ENCODE assay signal across 14 mouse cellular contexts in the genomic region with DNA sequence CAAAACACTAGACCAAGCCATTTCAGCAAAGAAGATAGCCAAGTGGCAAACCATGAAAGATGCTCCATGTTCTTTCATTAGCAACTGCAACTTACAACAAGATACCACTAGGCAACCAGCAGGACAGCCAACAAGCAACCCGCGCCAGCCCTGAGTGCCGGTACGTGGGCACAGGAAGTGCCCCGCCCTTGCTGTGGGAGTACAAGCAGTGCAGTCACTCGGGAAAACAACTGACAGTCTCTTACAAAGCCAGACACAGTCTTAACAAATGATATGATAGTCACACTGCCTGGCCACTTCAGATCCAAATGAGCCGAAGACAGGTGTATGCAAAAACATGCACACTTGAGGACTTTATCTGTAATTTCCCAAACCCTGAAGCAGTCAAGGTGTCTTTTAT. TPM values are rescaled to one million over a fixed set of nuclear protein-coding genes. Genes with fewer than 3 reads are reported as not detected.
A peak's percentile ranks its signal among the peaks of the same experiment; 100 is the strongest.
DNase-seq lines count a peak whose midpoint lies in the region; ATAC-seq and TF ChIP-seq lines count a peak whose summit lies in the region.
"Had no signal": no experiment of that assay in that cellular context is flagged by ENCODE, and none has a peak within 500 bp of the region (broad histone marks: within the 10 kb centered on the region; RNA-seq: fewer than 3 reads in every experiment).

No protein-coding gene starts in this region.

- no peak overlapping the region for H3ac ChIP-seq in myocyte (ENCODE audit: control insufficient read depth, insufficient read length)

- 43% methylated on average over 7 of the region's 7 CpGs for WGBS in liver, postnatal 0 days (ENCODE audit: insufficient replicate concordance)
- 34% methylated on average over 7 of the region's 7 CpGs for WGBS in liver, embryonic 12.5 days (ENCODE audit: insufficient replicate concordance)
- 90% methylated on average over 7 of the region's 7 CpGs for WGBS in hindbrain, embryonic 10.5 days
- 86% methylated on average over 7 of the region's 7 CpGs for WGBS in midbrain, embryonic 13.5 days
- 88% methylated on average over 7 of the region's 7 CpGs for whole genome bisulfite sequencing in hindbrain, embryonic 11.5 days

- no peak for TF ChIP-seq POLR2A in myocyte (IDR thresholded peaks at IDR 0.05; ENCODE audit: insufficient read length, low read depth)

- H3K36me3 ChIP-seq in liver, postnatal 0 days (replicated peaks; ENCODE audit: insufficient read depth, low read length): peaks cover 18% of the 10 kb centered on the region
- H3K36me3 ChIP-seq in liver, embryonic 12.5 days: peaks cover 36% of the 10 kb centered on the region
- H3K36me3 ChIP-seq in myocyte (ENCODE audit: control insufficient read depth, insufficient read depth): peaks cover 16% of the 10 kb centered on the region
- H3K36me3 ChIP-seq in hindbrain, embryonic 10.5 days: peaks cover 75% of the 10 kb centered on the region
- peaks cover 33% of the 10 kb centered on the region for H3K36me3 ChIP-seq in midbrain, embryonic 13.5 days
- 0 out of 2 replicates have a peak, but pooled peaks cover 4% of the 10 kb centered on the region for H3K36me3 ChIP-seq in hindbrain, embryonic 11.5 days (ENCODE audit: control insufficient read depth, insufficient read depth, low read length)

- H3K4me2 ChIP-seq in liver, postnatal 0 days (ENCODE audit: low read depth, low read length): no peak overlapping the region
- H3K4me2 ChIP-seq in liver, embryonic 12.5 days: no peak overlapping the region
- H3K4me2 ChIP-seq in myocyte (ENCODE audit: low read depth): peak overlapping the region; percentile 45
- no peak overlapping the region for H3K4me2 ChIP-seq in midbrain, embryonic 13.5 days (replicated peaks)
- H3K4me2 ChIP-seq in hindbrain, embryonic 11.5 days (replicated peaks; ENCODE audit: low read depth, low read length): no peak overlapping the region
- H3K4me2 ChIP-seq: heart, embryonic 11.5 days; lung, embryonic 15.5 days had no signal

- no peaks in the 10 kb centered on the region for H3K4me1 ChIP-seq in liver, postnatal 0 days (ENCODE audit: insufficient read depth)
- H3K4me1 ChIP-seq in liver, embryonic 12.5 days: peaks cover 4% of the 10 kb centered on the region
- no peaks in the 10 kb centered on the region for H3K4me1 ChIP-seq in hindbrain, embryonic 10.5 days (replicated peaks)
- no peaks in the 10 kb centered on the region for H3K4me1 ChIP-seq in midbrain, embryonic 13.5 days (replicated peaks)
- no peaks in the 10 kb centered on the region for H3K4me1 ChIP-seq in hindbrain, embryonic 11.5 days (replicated peaks; ENCODE audit: control insufficient read depth, insufficient read depth, low read length)
- H3K4me1 ChIP-seq: lung, embryonic 15.5 days had no signal

- H3K27ac ChIP-seq in liver, postnatal 0 days (ENCODE audit: low read depth): 0 out of 2 replicates have a peak overlapping the region, but pooled peaks have one; percentile 39
- no peak overlapping the region for H3K27ac ChIP-seq in liver, embryonic 12.5 days
- no peak overlapping the region for H3K27ac ChIP-seq in hindbrain, embryonic 10.5 days
- no peak overlapping the region for H3K27ac ChIP-seq in midbrain, embryonic 13.5 days
- no peak overlapping the region for H3K27ac ChIP-seq in hindbrain, embryonic 11.5 days (ENCODE audit: low read depth, low read length)
- H3K27ac ChIP-seq: lung, embryonic 15.5 days had no signal

- peak; percentile 36 for DNase-seq in liver, postnatal 0 days
- DNase-seq in thymus, postnatal 36 days: peak; percentile 54 to 76
- no peak for DNase-seq in hindbrain, embryonic 10.5 days (ENCODE audit: low spot score)
- DNase-seq in hindbrain, embryonic 11.5 days (ENCODE audit: low spot score): no peak
- DNase-seq: right cerebral cortex, adult 18-20 months had no signal

- no peak for TF ChIP-seq CTCF in liver, postnatal 0 days (IDR thresholded peaks at IDR 0.05; ENCODE audit: low read depth)

- no peaks in the 10 kb centered on the region for H3K27me3 ChIP-seq in liver, postnatal 0 days (ENCODE audit: insufficient read depth, low read length)
- H3K27me3 ChIP-seq in liver, embryonic 12.5 days (replicated peaks): no peaks in the 10 kb centered on the region
- H3K27me3 ChIP-seq in myocyte (ENCODE audit: control insufficient read depth, insufficient read depth, insufficient read length): no peaks in the 10 kb centered on the region
- no peaks in the 10 kb centered on the region for H3K27me3 ChIP-seq in hindbrain, embryonic 10.5 days (ENCODE audit: insufficient read depth, poor library complexity, severe bottlenecking)
- no peaks in the 10 kb centered on the region for H3K27me3 ChIP-seq in midbrain, embryonic 13.5 days
- no peaks in the 10 kb centered on the region for H3K27me3 ChIP-seq in hindbrain, embryonic 11.5 days (ENCODE audit: control insufficient read depth, insufficient read depth, low read length)
- H3K27me3 ChIP-seq: lung, embryonic 15.5 days had no signal

- no peaks in the 10 kb centered on the region for H3K79me2 ChIP-seq in myocyte (ENCODE audit: control insufficient read depth, insufficient read depth)

- no peak overlapping the region for H3K4me3 ChIP-seq in liver, postnatal 0 days (ENCODE audit: low read depth, low read length)
- H3K4me3 ChIP-seq in liver, embryonic 12.5 days: no peak overlapping the region
- H3K4me3 ChIP-seq in myocyte: no peak overlapping the region
- no peak overlapping the region for H3K4me3 ChIP-seq in hindbrain, embryonic 10.5 days
- no peak overlapping the region for H3K4me3 ChIP-seq in midbrain, embryonic 13.5 days (replicated peaks)
- no peak overlapping the region for H3K4me3 ChIP-seq in hindbrain, embryonic 11.5 days (ENCODE audit: low read depth, low read length)
- H3K4me3 ChIP-seq: lung, embryonic 15.5 days had no signal

- peak; percentile 66 for ATAC-seq in liver, postnatal 0 days
- no peak for ATAC-seq in liver, embryonic 12.5 days
- peak; percentile 45; the same call in 1 of the 2 replicates for ATAC-seq in granulocyte monocyte progenitor cell, adult 5-6 weeks (replicated peaks; ENCODE audit: poor library complexity, severe bottlenecking)
- no peak for ATAC-seq in midbrain, embryonic 13.5 days
- ATAC-seq in hindbrain, embryonic 11.5 days (ENCODE audit: low FRiP score): no peak
- ATAC-seq: forebrain, embryonic 14.5 days; intestine, embryonic 16.5 days had no signal

- TF ChIP-seq EP300 in liver, postnatal 0 days (IDR thresholded peaks at IDR 0.05; ENCODE audit: low read depth): no peak

- no peak overlapping the region for H3K9ac ChIP-seq in liver, postnatal 0 days (replicated peaks)
- no peak overlapping the region for H3K9ac ChIP-seq in liver, embryonic 12.5 days
- H3K9ac ChIP-seq in midbrain, embryonic 13.5 days (replicated peaks): no peak overlapping the region
- no peak overlapping the region for H3K9ac ChIP-seq in hindbrain, embryonic 11.5 days (ENCODE audit: low read depth, low read length)
- H3K9ac ChIP-seq: lung, embryonic 15.5 days had no signal

- H3K9me3 ChIP-seq in liver, postnatal 0 days (ENCODE audit: low read length): no peaks in the 10 kb centered on the region
- H3K9me3 ChIP-seq in liver, embryonic 12.5 days (replicated peaks): no peaks in the 10 kb centered on the region
- H3K9me3 ChIP-seq in hindbrain, embryonic 10.5 days: no peaks in the 10 kb centered on the region
- no peaks in the 10 kb centered on the region for H3K9me3 ChIP-seq in midbrain, embryonic 13.5 days
- H3K9me3 ChIP-seq in hindbrain, embryonic 11.5 days (ENCODE audit: control insufficient read depth, low read length): no peaks in the 10 kb centered on the region
- H3K9me3 ChIP-seq: lung, embryonic 15.5 days had no signal

RNA-seq across cellular contexts. Expression of gene Rab3ip, which starts 20.1 kb away (rescaled TPM):
- 15.5 and 17.5 TPM in 2 replicates for polyA plus RNA-seq in liver, postnatal 0 days (2015; fragmentation: Nextera tagmentation; extraction: Ambion mirVana)
- polyA plus RNA-seq in liver, embryonic 12.5 days (2016; fragmentation: Nextera tagmentation; extraction: Ambion mirVana): 11.7 and 12.1 TPM in 2 replicates
- total RNA-seq in granulocyte monocyte progenitor cell, adult 5-6 weeks (2014; fragmentation: Nextera tagmentation): 12.0 and 26.3 TPM in 2 replicates
- total RNA-seq in granulocyte monocyte progenitor cell, adult 5-6 weeks (2017): 17.9 and 19.2 TPM in 2 replicates
- polyA plus RNA-seq in myocyte (2012; fragmentation: generic; extraction: Trizol): 29.1 TPM
- polyA plus RNA-seq in hindbrain, embryonic 10.5 days (2016; fragmentation: Nextera tagmentation; extraction: Ambion mirVana): 45.0 TPM in 2 replicates
- 43.9 and 44.2 TPM in 2 replicates for polyA plus RNA-seq in midbrain, embryonic 13.5 days (2015; fragmentation: Nextera tagmentation; extraction: Ambion mirVana)
- 43.7 and 48.9 TPM in 2 replicates for polyA plus RNA-seq in hindbrain, embryonic 11.5 days (2014; fragmentation: Nextera tagmentation; extraction: Ambion mirVana)

RNA-seq across cellular contexts. Expression of gene Myrfl, which starts 33.8 kb away (rescaled TPM):
- polyA plus RNA-seq in liver, postnatal 0 days (2015; fragmentation: Nextera tagmentation; extraction: Ambion mirVana): not detected in 2 replicates
- 0.05 TPM in 1 of 2 replicates, not detected in the other for polyA plus RNA-seq in liver, embryonic 12.5 days (2016; fragmentation: Nextera tagmentation; extraction: Ambion mirVana)
- not detected in 2 replicates for total RNA-seq in granulocyte monocyte progenitor cell, adult 5-6 weeks (2014; fragmentation: Nextera tagmentation)
- total RNA-seq in granulocyte monocyte progenitor cell, adult 5-6 weeks (2017): not detected in 2 replicates
- 0.04 TPM for polyA plus RNA-seq in myocyte (2012; fragmentation: generic; extraction: Trizol)
- 0.11 and 0.18 TPM in 2 replicates for polyA plus RNA-seq in hindbrain, embryonic 10.5 days (2016; fragmentation: Nextera tagmentation; extraction: Ambion mirVana)
- 0.12 TPM in 1 of 2 replicates, not detected in the other for polyA plus RNA-seq in midbrain, embryonic 13.5 days (2015; fragmentation: Nextera tagmentation; extraction: Ambion mirVana)
- 0.17 and 0.20 TPM in 2 replicates for polyA plus RNA-seq in hindbrain, embryonic 11.5 days (2014; fragmentation: Nextera tagmentation; extraction: Ambion mirVana)

RNA-seq across cellular contexts. Expression of gene Gm10271, which starts 41.9 kb away (rescaled TPM):
- not detected in 2 replicates for polyA plus RNA-seq in liver, postnatal 0 days (2015; fragmentation: Nextera tagmentation; extraction: Ambion mirVana)
- not detected in 2 replicates for polyA plus RNA-seq in liver, embryonic 12.5 days (2016; fragmentation: Nextera tagmentation; extraction: Ambion mirVana)
- total RNA-seq in granulocyte monocyte progenitor cell, adult 5-6 weeks (2014; fragmentation: Nextera tagmentation): not detected in 2 replicates
- not detected in 2 replicates for total RNA-seq in granulocyte monocyte progenitor cell, adult 5-6 weeks (2017)
- not detected for polyA plus RNA-seq in myocyte (2012; fragmentation: generic; extraction: Trizol)
- not detected in 2 replicates for polyA plus RNA-seq in hindbrain, embryonic 10.5 days (2016; fragmentation: Nextera tagmentation; extraction: Ambion mirVana)
- polyA plus RNA-seq in midbrain, embryonic 13.5 days (2015; fragmentation: Nextera tagmentation; extraction: Ambion mirVana): not detected in 2 replicates
- polyA plus RNA-seq in hindbrain, embryonic 11.5 days (2014; fragmentation: Nextera tagmentation; extraction: Ambion mirVana): not detected in 2 replicates
- total RNA-seq: left cerebral cortex, adult 18-20 months had no signal
- polyA plus RNA-seq: forebrain, embryonic 14.5 days; heart, embryonic 11.5 days; intestine, embryonic 16.5 days; lung, embryonic 15.5 days had no signal

RNA-seq across cellular contexts. Expression of gene Best3, which starts 55.6 kb away (rescaled TPM):
- 0.08 TPM in 1 of 2 replicates, not detected in the other for polyA plus RNA-seq in liver, postnatal 0 days (2015; fragmentation: Nextera tagmentation; extraction: Ambion mirVana)
- 0.06 TPM in 1 of 2 replicates, not detected in the other for polyA plus RNA-seq in liver, embryonic 12.5 days (2016; fragmentation: Nextera tagmentation; extraction: Ambion mirVana)
- total RNA-seq in granulocyte monocyte progenitor cell, adult 5-6 weeks (2014; fragmentation: Nextera tagmentation): not detected in 2 replicates
- total RNA-seq in granulocyte monocyte progenitor cell, adult 5-6 weeks (2017): not detected in 2 replicates
- polyA plus RNA-seq in myocyte (2012; fragmentation: generic; extraction: Trizol): 1.4 TPM
- 0.11 TPM in 1 of 2 replicates, not detected in the other for polyA plus RNA-seq in hindbrain, embryonic 10.5 days (2016; fragmentation: Nextera tagmentation; extraction: Ambion mirVana)
- 0.09 and 0.15 TPM in 2 replicates for polyA plus RNA-seq in midbrain, embryonic 13.5 days (2015; fragmentation: Nextera tagmentation; extraction: Ambion mirVana)
- polyA plus RNA-seq in hindbrain, embryonic 11.5 days (2014; fragmentation: Nextera tagmentation; extraction: Ambion mirVana): 0.08 and 0.20 TPM in 2 replicates
- polyA plus RNA-seq: forebrain, embryonic 14.5 days; intestine, embryonic 16.5 days had no signal

Comparison
In these comparisons a context has a peak if more than half of its experiments do, and no peak if none do; other contexts are left out.
1. ATAC-seq: peak in liver, postnatal 0 days (single experiment) and granulocyte monocyte progenitor cell, adult 5-6 weeks (single experiment); none in liver, embryonic 12.5 days (single experiment), midbrain, embryonic 13.5 days (single experiment) and hindbrain, embryonic 11.5 days (single experiment).
2. DNase-seq: peak in liver, postnatal 0 days (single experiment) and thymus, postnatal 36 days (2 of 2); none in hindbrain, embryonic 10.5 days (single experiment) and hindbrain, embryonic 11.5 days (single experiment).